Mouse (Mus musculus) adrenal gland, adult 2 months (tissue): ENCODE measurements at regions not wholly inside any gene's neighbourhood (a gene's known extent, or its start where the extent isn't known, plus 50 kb on each side); places are given as distances from the start of the nearest gene placed in this dataset.
"Not testable (repeated sequence)": the region's sequence is repeated elsewhere in the genome, so short reads cannot be mapped to it uniquely, and the experiment has no call there.

Experiments
- DNase-seq: peaks from one replicate; pipeline ENCODE4 v3.0.0; 2021

- DNase-seq: no peak
Observed at GRCm38 (mm10) chr13:31050160-31050788, 76.3 kb downstream of the Gm5447 start.

GRCm38 (mm10) chr13:31051586-31051985 is 77.6 kb downstream of the Gm5447 start:
- DNase-seq: not testable (repeated sequence)

GRCm38 (mm10) chr13:31054356-31054755 is 80.4 kb downstream of the Gm5447 start:
- DNase-seq: peak; percentile 5

GRCm38 (mm10) chr13:31055376-31056083 is 81.5 kb downstream of the Gm5447 start:
- DNase-seq: no peak

- no peak for DNase-seq
Observed at GRCm38 (mm10) chr13:31056154-31056871, 82.3 kb downstream of the Gm5447 start.

GRCm38 (mm10) chr13:31060916-31061431 is 87.0 kb downstream of the Gm5447 start:
- DNase-seq: no peak

GRCm38 (mm10) chr13:31068343-31068742 is 94.3 kb downstream of the Gm5447 start:
- no peak for DNase-seq

GRCm38 (mm10) chr13:31076541-31076940 is 102.5 kb downstream of the Gm5447 start:
- DNase-seq: no peak

GRCm38 (mm10) chr13:31078751-31079150 is 104.7 kb downstream of the Gm5447 start:
- no peak for DNase-seq

- DNase-seq: no peak
Observed at GRCm38 (mm10) chr13:31080215-31080614, 106.2 kb downstream of the Gm5447 start.

GRCm38 (mm10) chr13:31082448-31083140 is 108.6 kb downstream of the Gm5447 start:
- DNase-seq: peak; percentile 63

- DNase-seq: no peak
Observed at GRCm38 (mm10) chr13:31101051-31101450, 127.0 kb downstream of the Gm5447 start.

- peak; percentile 67 for DNase-seq
Observed at GRCm38 (mm10) chr13:31107434-31107833, 133.4 kb downstream of the Gm5447 start.

- DNase-seq: peak; percentile 33
Observed at GRCm38 (mm10) chr13:31109231-31109630, 135.2 kb downstream of the Gm5447 start.

- no peak for DNase-seq
Observed at GRCm38 (mm10) chr13:31122689-31123088, 148.7 kb downstream of the Gm5447 start.

GRCm38 (mm10) chr13:31124547-31125216 is 150.7 kb downstream of the Gm5447 start:
- no peak for DNase-seq

GRCm38 (mm10) chr13:31132501-31132900 is 158.5 kb downstream of the Gm5447 start:
- DNase-seq: peak; percentile 12

GRCm38 (mm10) chr13:31139686-31140085 is 165.7 kb downstream of the Gm5447 start:
- no peak for DNase-seq

- no peak for DNase-seq
Observed at GRCm38 (mm10) chr13:31147323-31147722, 173.3 kb downstream of the Gm5447 start.

GRCm38 (mm10) chr13:31154066-31154465 is 180.1 kb downstream of the Gm5447 start:
- no peak for DNase-seq

- no peak for DNase-seq
Observed at GRCm38 (mm10) chr13:31163878-31164495, 190.0 kb downstream of the Gm5447 start.
